Mouse (Mus musculus): ENCODE measurements around the gene Ndufa12. TPM values are rescaled to one million over a fixed set of nuclear protein-coding genes. Genes with fewer than 3 reads are reported as not detected.
A peak's percentile ranks its signal among the peaks of the same experiment; 100 is the strongest.

Gene Ndufa12
- polyA plus RNA-seq (2015; fragmentation: Nextera tagmentation; extraction: Ambion mirVana), result 409 and 413 TPM in 2 replicates

DNA sequence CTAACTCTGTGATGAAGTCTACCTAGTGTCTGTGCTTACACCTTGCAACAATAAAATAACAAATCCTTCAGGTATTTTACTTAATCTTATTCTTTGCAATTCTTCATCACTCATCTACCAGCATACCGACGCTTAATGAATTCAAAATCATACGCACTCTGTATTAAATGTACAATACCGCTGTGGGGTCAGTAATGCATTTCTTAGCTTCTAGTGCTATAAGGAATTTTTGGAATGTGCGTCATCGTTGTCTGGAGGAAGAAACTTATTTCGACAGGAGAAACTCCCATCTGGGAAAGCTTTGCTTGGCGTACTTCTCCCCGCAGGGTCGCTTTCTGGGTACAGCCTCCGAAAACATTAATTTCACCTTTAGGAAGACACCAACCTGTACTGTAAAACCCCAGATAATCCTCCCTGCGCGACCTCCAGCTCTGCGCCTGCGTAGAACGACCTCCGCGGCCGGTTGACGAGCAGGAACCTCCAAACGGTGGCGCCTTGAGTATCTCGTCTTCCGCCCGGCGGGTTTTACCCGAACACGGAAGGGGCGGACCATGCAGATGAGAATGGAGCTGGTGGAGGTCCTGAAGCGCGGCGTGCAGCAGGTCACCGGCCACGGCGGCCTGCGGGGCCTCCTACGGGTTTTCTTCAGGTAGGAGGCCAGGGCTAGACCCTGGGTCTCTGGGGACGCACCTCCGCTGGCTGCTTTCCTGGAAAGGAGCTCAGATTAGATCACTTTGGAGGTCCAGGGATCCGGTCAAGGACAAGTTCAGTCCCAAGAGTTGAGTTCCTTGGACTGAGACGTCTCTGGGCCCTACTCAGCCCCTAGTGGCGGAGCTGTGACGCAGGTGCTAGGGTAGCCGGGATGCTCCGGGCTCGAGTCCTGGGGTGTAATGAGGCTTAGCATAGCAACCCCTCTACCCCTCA, at the start of gene Ndufa12:
TSS of gene Ndufa12 (plus strand) at position 239 of the 924 bp plus-strand sequence.
- peak within 1 kb of the TSS; percentile 86 for H3K27ac ChIP-seq
- H3K9me3 ChIP-seq, result no peaks in the 10 kb centered on the region
- H3K4me1 ChIP-seq (replicated peaks), result no peaks in the 10 kb centered on the region; the same call in 1 of the 2 replicates
- no peaks in the 10 kb centered on the region for H3K27me3 ChIP-seq (replicated peaks)
- peak within 1 kb of the TSS; percentile 93 for H3K9ac ChIP-seq
- H3K4me3 ChIP-seq (replicated peaks), result peak within 1 kb of the TSS; percentile 86
- H3K4me2 ChIP-seq (replicated peaks), result peak within 1 kb of the TSS; percentile 77
- H3K36me3 ChIP-seq, result peaks cover 10% of the 10 kb centered on the region
- ATAC-seq, result peak; percentile 98
- under 1% methylated on average over 46 of the region's 46 CpGs for WGBS

DNA sequence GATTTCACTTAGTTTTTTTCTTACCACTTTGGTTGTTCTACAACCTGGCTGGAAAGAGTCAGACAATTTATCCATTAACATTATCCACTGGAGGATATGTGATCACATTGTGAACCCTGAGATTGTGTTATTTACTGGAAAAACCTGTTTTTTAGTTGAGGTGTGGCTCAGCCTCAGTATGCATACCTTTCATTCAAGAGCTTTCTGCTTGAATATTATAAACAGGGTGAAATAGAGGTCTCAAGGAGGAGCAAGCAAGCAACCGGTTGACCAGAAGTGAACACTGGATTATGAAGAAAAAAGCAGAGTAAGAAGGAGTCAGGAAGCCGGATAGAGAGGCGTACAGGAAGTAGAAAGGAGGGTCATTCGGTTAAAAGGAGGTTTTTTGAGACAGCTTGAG, 47.0 kb upstream of the Ndufa12 start:
- 53% methylated on average over 4 of the region's 4 CpGs for WGBS
- Histone ChIP-seq H3K4me3 (replicated peaks) (no peak overlapping the region), H3K4me1 (replicated peaks) (peaks cover 5% of the 10 kb centered on the region; the same call in 1 of the 2 replicates), H3K27me3 (replicated peaks) (no peaks in the 10 kb centered on the region), H3K36me3 (no peaks in the 10 kb centered on the region), H3K9me3 (no peaks in the 10 kb centered on the region), H3K27ac (no peak overlapping the region), H3K9ac (no peak overlapping the region), H3K4me2 (replicated peaks) (0 out of 2 replicates have a peak overlapping the region, but pooled peaks have one; percentile 4)
- no peak for ATAC-seq

DNA sequence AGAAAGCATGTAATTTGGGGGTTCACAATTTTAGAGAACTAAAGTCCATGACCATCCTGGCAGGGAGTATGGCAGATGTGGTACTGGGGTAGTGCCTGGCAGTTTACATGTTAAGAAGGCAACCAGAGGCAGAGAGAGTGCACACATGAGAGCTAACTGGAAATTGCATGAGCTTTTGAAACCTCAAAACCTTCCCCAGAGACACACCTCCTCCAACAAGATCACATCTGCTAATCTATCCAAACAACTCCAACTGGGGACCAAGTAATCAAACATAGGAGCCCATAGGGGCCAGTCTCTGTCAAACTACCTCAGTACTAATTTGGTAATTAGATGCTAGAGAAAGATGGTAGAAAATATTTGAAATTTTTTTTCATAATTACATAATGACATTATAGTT, 44.7 kb upstream of the Ndufa12 start:
- Histone ChIP-seq H3K36me3 (0 out of 2 replicates have a peak, but pooled peaks cover under 1% of the 10 kb centered on the region), H3K9ac (no peak overlapping the region), H3K4me3 (replicated peaks) (no peak overlapping the region), H3K27me3 (replicated peaks) (no peaks in the 10 kb centered on the region), H3K4me2 (replicated peaks) (no peak overlapping the region), H3K27ac (no peak overlapping the region), H3K4me1 (replicated peaks) (peaks cover 4% of the 10 kb centered on the region; the same call in 1 of the 2 replicates), H3K9me3 (no peaks in the 10 kb centered on the region)
- no peak for ATAC-seq

DNA sequence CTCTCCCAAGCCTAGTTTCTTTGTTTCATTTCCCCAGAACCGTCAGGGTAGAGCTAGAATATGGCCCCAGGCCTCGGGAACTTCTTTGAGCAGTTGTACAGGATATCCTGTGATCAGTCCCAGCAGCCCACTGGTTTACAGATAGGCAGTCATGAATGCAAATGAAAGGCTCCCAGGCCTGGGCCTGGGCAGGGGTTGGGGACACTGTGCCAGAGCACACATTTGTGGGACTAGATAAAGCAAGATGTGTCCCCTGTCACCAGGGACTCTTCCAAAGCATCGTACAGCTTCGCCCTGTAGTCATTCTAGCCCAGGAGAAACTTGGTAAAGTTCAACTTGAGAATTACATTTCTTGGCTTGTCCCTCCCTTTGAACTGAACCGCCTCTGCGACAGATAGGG, 39.6 kb upstream of the Ndufa12 start:
- 93% methylated on average over 6 of the region's 6 CpGs for WGBS
- Histone ChIP-seq H3K4me2 (replicated peaks) (no peak overlapping the region), H3K27ac (no peak overlapping the region), H3K4me1 (replicated peaks) (no peaks in the 10 kb centered on the region), H3K9ac (no peak overlapping the region), H3K9me3 (no peaks in the 10 kb centered on the region), H3K27me3 (replicated peaks) (no peaks in the 10 kb centered on the region), H3K36me3 (peaks cover 8% of the 10 kb centered on the region; the same call in 1 of the 2 replicates), H3K4me3 (replicated peaks) (no peak overlapping the region)
- no peak for ATAC-seq

DNA sequence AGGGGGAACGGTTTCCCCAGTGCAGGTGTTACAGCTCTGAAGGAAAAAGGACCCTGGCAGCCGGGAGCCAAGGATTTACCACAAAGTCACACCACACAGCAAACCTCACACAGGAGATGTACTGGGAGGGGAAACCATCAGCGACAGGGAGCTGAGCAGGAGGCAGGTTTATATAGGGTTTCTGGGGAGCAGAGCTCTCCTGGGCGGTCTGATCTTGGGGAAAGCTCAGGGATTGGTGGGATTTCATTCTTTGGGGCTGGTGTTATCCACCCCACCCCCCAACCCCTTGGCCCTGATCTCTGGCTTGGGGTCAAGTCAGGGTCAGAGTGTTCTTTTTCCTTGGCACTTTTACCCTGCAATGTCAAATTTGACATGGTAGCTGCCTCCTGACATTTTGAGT, 39.1 kb upstream of the Ndufa12 start:
- no peaks in the 10 kb centered on the region for H3K4me1 ChIP-seq (replicated peaks)
- ATAC-seq, result no peak
- H3K4me3 ChIP-seq (replicated peaks), result no peak overlapping the region
- H3K9ac ChIP-seq, result no peak overlapping the region
- H3K9me3 ChIP-seq, result no peaks in the 10 kb centered on the region
- H3K36me3 ChIP-seq, result peaks cover 8% of the 10 kb centered on the region; the same call in 1 of the 2 replicates
- H3K27me3 ChIP-seq (replicated peaks), result no peaks in the 10 kb centered on the region
- H3K27ac ChIP-seq, result no peak overlapping the region
- no peak overlapping the region for H3K4me2 ChIP-seq (replicated peaks)
- WGBS, result 94% methylated on average over 4 of the region's 4 CpGs

DNA sequence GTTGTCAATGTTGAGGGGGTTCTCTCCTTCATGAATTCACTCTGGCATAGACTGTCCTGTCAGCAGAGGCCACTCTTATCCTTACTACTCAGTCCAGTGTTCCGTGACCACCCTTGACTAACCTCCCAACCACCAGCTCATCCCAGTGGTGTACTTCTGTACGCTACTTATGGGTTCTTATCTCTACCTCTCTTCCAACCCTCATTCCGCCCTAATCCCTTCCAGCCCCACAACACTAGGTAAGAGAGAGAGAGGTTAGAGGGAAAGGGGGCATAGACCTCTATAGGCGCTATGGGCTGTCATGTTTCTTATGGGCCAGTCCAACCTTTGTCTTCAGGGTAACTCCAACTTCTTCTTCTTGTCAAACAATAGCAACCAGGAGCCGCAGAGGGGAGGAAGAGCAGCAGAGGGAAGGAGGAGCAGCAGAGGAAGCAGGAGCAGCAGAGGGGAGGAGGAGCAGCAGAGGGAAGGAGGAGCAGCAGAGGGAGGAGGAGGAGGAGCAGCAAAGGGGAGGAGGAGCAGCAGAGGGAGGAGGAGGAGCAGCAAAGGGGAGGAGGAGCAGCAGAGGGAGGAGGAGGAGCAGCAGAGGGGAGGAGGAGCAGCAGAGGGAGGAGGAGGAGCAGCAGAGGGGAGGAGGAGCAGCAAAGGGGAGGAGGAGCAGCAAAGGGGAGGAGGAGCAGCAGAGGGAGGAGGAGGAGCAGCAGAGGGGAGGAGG, 37.3 kb upstream of the Ndufa12 start:
- no peak for ATAC-seq
- H3K9ac ChIP-seq, result no peak overlapping the region
- no peak overlapping the region for H3K4me2 ChIP-seq (replicated peaks)
- no peaks in the 10 kb centered on the region for H3K27me3 ChIP-seq (replicated peaks)
- H3K27ac ChIP-seq, result no peak overlapping the region
- no peaks in the 10 kb centered on the region for H3K4me1 ChIP-seq (replicated peaks)
- no peaks in the 10 kb centered on the region for H3K9me3 ChIP-seq
- peaks cover 8% of the 10 kb centered on the region; the same call in 1 of the 2 replicates for H3K36me3 ChIP-seq
- no peak overlapping the region for H3K4me3 ChIP-seq (replicated peaks)
- 93% methylated on average over 5 of the region's 5 CpGs for WGBS

DNA sequence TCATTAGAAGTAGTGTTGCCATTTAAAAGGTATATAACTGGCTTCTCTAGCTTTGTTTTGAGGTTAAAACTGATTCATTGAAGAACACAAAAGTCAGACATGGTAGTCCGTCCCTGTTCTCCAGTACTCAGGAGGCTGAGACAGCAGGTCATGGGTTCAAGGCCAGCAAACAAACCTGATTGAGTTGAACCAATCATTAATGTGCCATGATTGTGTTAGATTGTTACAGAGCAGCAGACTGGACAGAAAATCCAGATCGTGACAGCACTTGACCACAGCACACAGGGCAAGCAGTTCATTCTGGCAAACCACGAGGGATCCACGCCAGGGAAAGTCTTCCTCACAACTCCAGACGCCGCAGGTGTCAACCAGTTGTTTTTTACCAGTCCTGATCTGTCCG, 36.5 kb upstream of the Ndufa12 start:
- Histone ChIP-seq H3K36me3 (peaks cover 8% of the 10 kb centered on the region; the same call in 1 of the 2 replicates), H3K4me3 (replicated peaks) (no peak overlapping the region), H3K27ac (no peak overlapping the region), H3K9ac (no peak overlapping the region), H3K9me3 (no peaks in the 10 kb centered on the region), H3K4me1 (replicated peaks) (no peaks in the 10 kb centered on the region), H3K4me2 (replicated peaks) (no peak overlapping the region), H3K27me3 (replicated peaks) (no peaks in the 10 kb centered on the region)
- 93% methylated on average over 7 of the region's 7 CpGs for WGBS
- ATAC-seq, result no peak

DNA sequence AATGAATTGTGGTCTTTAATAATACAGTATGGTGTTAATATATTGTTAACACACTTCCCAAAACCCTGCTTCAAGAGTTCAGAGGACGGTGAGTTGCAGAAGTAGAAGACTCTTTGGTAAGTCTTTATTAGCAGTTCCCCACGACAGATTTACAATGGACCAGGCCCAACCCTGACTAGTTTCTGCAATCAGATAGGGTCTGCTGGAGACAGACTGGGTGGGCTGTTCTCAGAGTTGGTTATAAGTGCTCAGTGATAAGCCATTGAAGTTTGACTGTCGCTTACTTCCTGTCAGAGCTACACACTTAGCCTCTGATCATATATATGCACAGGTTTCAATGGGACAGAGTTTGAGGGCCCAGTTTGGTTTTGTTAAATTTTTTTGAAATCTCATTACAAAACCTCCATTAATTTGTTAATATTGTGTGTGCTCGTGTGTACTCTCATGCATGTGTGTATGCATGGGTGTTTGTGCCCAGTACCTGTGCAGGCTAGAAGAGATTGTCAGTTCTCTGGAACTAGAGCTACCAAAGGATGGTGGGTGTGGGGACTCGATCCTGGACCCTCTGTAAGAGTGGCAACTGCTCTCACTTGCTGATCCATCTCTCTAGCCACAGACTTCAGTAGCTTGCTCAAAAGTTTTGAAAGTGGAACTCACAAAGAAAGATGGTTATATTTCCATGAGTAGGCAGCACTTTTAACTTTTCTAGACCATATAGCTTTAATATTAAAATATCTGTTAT, 34.2 kb upstream of the Ndufa12 start:
- no peak overlapping the region for H3K4me3 ChIP-seq (replicated peaks)
- no peaks in the 10 kb centered on the region for H3K27me3 ChIP-seq (replicated peaks)
- ATAC-seq, result no peak
- WGBS, result 80% methylated on average over 5 of the region's 5 CpGs
- no peaks in the 10 kb centered on the region for H3K9me3 ChIP-seq
- H3K9ac ChIP-seq, result no peak overlapping the region
- no peaks in the 10 kb centered on the region for H3K4me1 ChIP-seq (replicated peaks)
- H3K4me2 ChIP-seq (replicated peaks), result no peak overlapping the region
- peaks cover 10% of the 10 kb centered on the region for H3K36me3 ChIP-seq
- H3K27ac ChIP-seq, result no peak overlapping the region

DNA sequence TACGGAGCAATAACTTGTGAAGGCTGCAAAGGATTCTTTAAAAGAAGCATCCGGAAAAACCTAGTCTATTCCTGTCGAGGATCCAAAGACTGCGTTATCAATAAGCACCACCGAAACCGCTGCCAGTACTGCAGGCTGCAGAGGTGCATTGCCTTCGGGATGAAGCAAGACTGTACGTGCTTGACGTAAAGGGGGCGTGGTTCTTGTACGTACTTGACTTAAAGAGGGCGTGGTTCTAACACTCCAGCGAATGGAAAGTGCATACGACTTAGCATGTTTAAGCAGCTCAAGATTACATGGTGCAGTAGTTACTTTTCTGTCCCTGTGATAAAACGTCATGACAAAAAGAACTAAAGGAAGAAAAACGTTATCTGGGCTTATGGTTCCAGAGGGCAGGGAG, 33.1 kb upstream of the Ndufa12 start:
- Histone ChIP-seq H3K9ac (no peak overlapping the region), H3K27ac (no peak overlapping the region), H3K4me2 (replicated peaks) (no peak overlapping the region), H3K4me1 (replicated peaks) (no peaks in the 10 kb centered on the region), H3K36me3 (peaks cover 17% of the 10 kb centered on the region), H3K4me3 (replicated peaks) (no peak overlapping the region), H3K27me3 (replicated peaks) (no peaks in the 10 kb centered on the region), H3K9me3 (no peaks in the 10 kb centered on the region)
- ATAC-seq, result no peak
- 85% methylated on average over 16 of the region's 16 CpGs for WGBS

DNA sequence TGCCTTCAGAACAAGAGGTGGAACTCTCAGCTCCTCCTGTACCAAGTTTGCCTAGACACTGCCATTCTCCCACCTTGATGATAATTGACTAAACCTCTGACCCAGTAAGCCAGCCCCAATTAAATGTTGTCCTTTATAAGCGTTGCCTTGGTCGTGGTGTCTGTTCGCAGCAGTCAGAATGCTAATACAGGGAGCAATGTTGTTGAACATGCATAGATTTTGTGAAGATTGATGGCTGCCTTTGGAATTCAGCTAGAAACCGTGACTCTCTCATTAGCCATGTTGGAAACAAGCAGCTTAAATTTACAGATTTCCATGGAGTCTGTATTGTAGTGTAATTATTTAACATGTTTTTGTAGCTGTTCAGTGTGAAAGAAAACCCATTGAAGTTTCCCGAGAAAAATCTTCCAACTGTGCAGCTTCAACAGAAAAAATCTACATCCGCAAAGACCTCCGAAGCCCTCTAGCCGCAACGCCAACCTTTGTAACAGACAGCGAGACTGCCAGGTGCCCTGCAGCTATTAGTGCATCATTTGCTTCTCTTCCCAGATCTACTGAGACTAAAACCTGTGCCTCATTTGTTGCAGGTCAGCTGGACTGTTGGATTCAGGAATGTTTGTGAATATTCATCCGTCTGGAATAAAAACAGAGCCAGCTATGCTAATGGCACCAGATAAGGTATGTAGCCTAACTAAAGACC, 31.3 kb upstream of the Ndufa12 start:
- Histone ChIP-seq H3K27me3 (replicated peaks) (no peaks in the 10 kb centered on the region), H3K9me3 (no peaks in the 10 kb centered on the region), H3K27ac (no peak overlapping the region), H3K4me2 (replicated peaks) (no peak overlapping the region), H3K9ac (no peak overlapping the region), H3K36me3 (peaks cover 17% of the 10 kb centered on the region), H3K4me1 (replicated peaks) (0 out of 2 replicates have a peak, but pooled peaks cover 2% of the 10 kb centered on the region), H3K4me3 (replicated peaks) (no peak overlapping the region)
- 93% methylated on average over 11 of the region's 11 CpGs for WGBS
- no peak for ATAC-seq

DNA sequence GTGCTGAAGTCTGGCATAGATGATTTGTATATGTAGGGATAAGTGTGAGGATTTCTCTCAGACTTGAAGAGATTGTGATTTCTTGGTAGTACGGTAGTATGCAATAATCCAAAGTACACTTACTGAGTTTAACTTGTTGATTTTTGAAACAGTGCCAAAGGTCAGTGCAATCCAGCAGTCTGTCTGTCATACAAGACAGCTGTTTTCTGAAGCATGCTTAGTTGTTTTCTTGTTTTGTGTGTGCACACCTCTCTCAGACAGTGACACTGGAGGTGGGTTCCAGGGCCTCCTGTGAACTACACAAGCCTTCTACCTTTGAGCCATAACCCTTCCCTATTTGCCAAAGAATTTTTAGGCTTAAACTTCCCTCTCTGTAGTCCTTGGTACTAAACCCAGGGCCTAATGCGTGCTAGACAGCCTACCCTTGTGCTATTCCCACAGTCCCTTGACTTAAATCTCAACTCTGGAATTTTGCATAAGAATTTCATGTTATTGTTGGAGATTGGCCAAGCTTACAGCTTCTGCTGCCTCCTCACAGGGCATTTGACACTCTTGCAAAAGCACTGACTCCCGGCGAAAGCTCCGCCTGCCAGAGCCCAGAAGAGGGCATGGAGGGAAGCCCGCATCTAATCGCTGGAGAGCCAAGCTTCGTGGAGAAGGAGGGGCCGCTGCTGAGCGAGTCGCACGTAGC, 26.9 kb upstream of the Ndufa12 start:
- Histone ChIP-seq H3K27ac (peak overlapping the region; percentile 24; the same call in 1 of the 2 replicates), H3K4me3 (replicated peaks) (no peak overlapping the region), H3K27me3 (replicated peaks) (no peaks in the 10 kb centered on the region), H3K9ac (no peak overlapping the region), H3K36me3 (peaks cover 25% of the 10 kb centered on the region), H3K4me2 (replicated peaks) (no peak overlapping the region), H3K4me1 (replicated peaks) (0 out of 2 replicates have a peak, but pooled peaks cover 2% of the 10 kb centered on the region), H3K9me3 (no peaks in the 10 kb centered on the region)
- peak; percentile 63 for ATAC-seq
- 57% methylated on average over 12 of the region's 12 CpGs for WGBS
